Mouse (Mus musculus) spleen, embryonic (tissue): ENCODE data around the gene Mreg.

ENCODE experiments used
- CTCF ChIA-PET: fragments of 350-600 bp; sonication (Branson Sonifier 250); formaldehyde crosslinking; loops from one replicate; lab custom pipeline; 2022; lab: Charles Lee

Mreg gene

DNA sequence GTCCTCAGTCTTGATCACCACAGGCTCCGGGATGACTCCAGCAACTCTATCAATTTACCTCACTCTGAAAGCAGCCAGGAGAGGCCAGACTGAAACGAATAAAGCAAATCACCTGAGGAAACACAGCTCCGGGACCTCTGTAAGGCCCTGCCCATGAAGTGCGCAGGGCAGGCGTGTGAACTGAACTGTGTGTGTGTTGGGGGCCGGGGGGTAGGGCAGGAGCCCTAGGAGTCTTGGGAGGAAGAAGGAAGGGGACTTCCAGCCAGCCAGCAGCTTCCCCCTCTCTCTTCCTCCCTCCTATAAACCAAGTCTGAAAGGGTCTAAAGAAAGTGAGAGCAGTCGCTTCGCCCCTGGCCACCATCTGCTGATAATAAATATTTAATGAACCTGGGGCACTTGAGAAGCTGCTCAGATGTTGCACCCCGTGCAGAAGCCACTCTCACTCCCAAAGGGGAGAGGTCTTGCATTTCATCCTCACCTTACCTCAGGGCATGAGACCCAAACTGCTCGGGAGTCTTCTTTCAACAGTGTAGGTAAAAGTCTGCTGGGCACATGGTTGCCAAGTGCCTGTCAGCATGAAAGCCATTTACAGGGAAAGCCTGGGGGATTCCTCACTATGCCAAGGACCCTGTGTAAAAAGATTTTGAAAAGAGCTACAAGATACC, 13.8 kb downstream of the Mreg start:
- CTCF ChIA-PET: interaction anchor here (0.6 to 0.7 kb wide), 2 partner anchors 11 to 25 kb away, joined by 4 to 8 read pairs; no protein-coding TSS in a partner anchor

DNA sequence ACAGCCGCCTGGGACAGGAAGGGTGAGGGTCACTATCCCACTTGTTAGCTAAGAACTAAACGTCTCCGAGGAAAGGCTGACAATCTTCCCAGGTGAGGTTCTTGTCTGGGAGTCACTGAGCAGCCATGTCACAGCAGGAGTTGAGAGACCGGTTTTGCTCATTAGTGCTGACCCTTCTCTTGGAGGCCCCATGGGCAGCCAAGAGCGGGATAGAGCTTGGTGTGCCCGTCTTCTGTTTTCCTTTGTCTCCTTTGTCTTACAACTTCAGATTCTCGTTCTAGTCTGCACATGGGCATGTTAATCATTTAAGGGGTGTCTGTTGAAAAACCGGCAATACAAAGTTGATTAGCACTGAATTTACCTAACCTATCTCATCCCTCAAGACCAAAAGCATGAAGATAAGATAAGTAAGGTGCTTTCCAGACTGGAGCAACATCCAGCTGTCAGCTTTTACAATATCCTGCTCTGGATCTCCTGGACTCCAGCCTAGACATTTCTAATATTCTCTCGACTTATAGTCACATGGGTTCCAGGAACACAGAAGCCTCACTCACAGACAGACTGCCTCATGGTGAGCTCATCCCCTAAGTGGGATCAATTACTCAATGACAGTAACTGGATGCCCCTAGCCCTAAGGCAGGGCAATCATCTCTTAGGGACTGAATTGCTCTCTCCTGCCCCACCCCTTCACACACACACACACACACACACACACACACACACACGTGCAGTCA, 15.3 kb downstream of the Mreg start:
- CTCF ChIA-PET: no interaction called here

DNA sequence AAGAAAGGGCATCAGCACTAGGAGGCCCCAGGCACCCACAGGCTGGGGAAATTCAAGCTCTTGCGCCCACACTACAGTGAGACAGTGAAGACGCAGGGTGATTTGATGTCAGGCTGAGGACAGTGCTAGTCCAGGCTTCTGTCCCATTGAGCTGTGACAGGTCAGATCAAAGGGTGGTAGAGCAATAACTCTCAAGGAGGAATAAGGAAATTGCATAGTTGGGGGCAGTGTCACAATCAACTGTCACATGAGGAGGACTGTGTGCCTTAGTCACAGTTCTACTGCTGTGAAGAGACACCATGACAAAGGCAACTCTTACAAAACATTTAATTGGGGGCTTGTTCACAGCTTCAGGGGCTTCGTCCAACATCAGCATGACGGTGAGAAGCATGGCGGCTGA, 16.0 kb downstream of the Mreg start:
- CTCF ChIA-PET: no interaction called here

DNA sequence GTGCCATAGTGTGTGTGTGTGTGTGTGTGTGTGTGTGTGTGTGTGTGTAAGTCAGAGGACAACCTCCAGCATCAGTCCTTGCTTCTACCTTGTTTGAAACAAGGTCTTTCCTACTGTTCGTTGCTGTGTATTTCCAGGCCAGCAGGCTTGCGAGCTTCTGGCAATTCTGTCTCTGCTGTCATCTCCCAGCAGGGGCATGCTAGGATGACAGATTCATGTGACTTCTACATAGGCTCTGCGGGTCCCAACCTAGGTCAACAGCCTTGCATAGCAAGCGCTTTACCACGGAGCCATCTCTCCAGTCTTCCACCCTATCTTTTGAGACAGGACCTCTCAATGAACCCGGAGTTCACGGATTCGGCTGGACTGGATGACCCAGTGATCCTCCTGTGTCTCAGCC, 20.7 kb downstream of the Mreg start:
- CTCF ChIA-PET: no interaction called here

DNA sequence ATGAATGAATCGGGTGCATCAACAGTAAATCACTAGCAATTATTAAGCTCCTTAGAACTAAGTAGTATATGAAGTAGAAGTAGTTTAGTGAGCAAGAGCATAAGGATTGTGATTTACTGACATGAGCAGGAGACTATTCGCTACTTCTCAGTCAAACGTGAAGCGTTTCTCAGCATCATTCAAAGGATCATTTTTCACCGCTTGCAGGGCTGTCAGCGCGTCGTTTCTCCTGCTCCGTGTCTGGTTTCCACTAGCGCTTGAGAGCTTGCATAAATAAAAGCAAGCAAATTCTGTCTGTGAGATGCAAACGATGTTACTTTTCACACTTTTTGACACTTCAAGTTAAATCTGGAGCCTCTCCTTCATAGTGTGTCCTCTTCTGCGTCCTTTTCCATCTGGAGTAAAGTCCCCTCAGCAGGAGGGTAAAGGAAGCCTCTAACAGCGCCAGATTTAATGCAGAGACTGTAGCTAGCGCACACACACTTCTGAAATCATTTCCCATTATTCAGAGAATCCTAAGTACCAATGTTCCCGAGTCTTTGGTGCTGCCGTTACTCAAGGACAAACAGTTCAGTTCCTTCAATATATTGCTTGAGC, 23.9 kb downstream of the Mreg start:
- CTCF ChIA-PET: interaction anchor here (0.5 kb wide), 1 partner anchor 10 kb away, joined by 8 read pairs; no protein-coding TSS in a partner anchor

DNA sequence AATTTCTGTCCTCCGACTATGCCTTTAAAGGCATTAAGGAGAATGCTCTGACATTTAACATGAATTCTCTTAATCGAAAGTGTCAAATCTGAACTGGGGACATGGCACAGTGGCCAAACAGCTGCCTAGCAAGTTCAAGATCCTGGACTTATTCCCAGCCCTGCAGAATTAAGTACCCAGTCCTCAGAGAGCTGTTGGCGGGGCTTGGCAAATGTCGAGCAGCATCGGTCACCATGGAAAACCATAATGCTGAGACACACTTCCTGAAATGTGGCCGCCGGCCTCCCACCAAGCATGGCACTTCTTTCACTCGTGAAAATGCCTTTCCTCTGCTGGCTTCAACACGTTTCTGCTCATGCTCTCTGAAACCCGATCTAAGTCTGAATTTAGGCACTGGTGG, 24.6 kb downstream of the Mreg start:
- CTCF ChIA-PET: interaction anchor here (0.5 kb wide), 1 partner anchor 10 kb away, joined by 8 read pairs; no protein-coding TSS in a partner anchor

DNA sequence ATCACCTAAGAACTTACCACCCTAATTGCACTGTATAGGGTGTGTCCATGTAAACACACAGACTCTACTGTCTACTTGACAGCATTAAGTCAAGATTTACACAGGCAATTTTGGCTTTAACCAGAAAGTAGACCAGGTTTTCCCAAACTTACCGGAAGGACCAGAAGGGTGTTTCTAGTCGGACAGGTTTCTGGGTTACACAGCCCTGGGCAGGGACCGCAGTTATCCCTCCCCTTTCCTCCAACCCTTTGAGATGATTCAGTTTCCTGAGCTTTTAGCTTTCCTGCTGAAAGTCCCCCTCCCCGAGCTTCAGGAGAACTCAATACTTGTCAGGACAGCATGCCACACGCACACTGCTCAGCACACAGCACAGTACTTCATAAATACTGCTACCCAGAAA, 26.0 kb downstream of the Mreg start:
- CTCF ChIA-PET: no interaction called here

DNA sequence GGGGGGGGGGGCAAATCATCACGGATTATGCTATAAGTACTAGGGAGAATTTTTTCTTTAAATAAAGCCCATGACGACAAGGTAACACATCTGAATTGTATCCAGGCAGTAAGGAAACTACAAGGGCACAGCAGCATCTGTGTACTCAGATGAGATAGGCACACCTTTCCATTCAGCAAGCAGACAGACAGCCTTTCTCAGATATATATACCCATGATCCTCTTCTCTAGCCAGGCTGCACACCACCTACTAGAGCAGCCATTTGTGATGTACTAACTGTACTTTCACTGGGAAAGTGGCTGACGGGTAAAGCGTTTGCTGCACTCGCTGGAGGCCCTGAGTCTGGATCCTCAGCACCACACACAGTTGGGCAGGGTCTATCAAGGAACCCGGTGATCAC, 28.6 kb downstream of the Mreg start:
- CTCF ChIA-PET: no interaction called here

DNA sequence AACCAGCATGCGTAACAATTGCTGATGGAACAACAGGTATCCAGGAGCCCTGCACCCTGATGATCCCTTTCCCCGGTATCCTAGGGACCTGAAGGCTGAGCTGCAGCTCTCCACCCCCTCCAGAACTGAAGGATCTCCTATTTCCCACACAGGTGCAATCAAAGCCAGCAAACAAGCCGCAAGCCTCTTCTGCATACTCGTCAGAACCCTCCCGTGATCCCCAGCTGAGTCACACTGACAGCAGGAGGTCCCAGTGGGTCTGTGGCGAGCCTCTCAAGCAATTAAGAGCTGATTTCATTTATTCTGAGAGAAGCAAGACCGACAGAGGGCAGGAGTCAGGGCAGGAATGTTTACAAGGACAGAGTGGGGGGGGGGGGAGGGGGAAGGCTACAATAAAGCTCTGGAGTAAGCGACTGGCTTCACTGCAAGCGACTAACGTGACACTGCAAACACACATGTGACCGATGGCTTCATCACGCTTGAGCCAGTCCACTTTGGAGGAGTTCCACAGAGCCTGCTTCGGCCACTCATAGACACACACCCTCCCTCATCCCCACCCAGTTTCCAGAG, 29.1 kb downstream of the Mreg start:
- CTCF ChIA-PET: no interaction called here

DNA sequence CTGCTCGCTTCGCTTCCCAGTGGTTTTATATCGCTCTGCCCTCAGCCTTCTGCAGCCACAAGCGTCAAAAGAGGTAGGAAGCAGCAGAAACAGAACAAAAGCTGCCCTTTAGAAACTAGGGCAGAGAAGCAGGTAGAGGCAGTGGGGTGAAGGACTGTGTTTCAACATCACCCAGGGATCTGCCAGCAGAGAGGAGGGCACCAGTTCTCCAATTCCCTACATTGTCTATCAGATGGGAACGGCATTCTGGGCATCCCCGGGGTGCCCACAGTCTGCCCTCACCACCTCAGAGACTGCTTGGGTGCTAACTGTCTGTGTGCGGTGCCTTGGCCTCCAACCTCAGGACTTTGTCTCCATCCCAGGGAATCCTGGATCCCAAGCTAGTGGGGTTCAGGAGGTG, 32.2 kb downstream of the Mreg start:
- CTCF ChIA-PET: no interaction called here

DNA sequence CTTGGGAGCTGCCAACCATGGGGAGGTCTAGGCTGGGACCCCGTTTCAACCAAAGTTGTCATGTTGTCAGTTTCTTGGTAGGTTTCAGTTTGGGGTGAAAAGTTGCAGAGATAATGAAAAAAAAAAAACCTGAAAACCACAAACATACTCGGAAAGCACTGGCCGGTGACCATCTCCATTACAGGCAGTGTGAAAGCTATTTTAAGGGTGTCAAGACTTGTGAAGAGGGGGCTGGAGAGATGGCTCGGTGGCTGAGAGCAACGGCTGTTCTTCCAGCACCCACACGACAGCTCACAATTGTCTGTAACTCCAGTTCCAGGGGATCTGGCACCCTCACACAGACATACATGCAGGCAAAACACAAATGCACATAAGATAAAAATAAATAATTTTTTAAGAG, 35.9 kb downstream of the Mreg start:
- CTCF ChIA-PET: no interaction called here

DNA sequence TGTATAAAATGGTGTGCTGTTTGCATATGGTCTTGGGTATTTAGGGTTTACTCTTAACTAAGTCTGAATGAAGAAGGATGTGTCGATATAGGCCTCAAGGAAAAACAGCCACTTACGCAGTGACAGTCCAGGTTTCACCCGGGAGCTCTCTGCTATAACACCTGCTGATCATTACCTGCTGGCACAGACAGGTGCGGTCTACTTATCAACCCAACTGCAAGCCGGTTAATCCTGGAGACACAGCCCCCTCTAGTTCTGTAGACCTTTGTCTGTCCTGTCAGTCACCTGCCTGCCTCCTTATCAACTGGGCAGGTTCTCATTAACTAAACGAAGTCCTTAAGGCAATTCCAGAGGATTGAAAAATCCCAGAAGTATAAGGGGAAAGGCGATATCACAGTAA, 37.9 kb downstream of the Mreg start:
- CTCF ChIA-PET: no interaction called here

DNA sequence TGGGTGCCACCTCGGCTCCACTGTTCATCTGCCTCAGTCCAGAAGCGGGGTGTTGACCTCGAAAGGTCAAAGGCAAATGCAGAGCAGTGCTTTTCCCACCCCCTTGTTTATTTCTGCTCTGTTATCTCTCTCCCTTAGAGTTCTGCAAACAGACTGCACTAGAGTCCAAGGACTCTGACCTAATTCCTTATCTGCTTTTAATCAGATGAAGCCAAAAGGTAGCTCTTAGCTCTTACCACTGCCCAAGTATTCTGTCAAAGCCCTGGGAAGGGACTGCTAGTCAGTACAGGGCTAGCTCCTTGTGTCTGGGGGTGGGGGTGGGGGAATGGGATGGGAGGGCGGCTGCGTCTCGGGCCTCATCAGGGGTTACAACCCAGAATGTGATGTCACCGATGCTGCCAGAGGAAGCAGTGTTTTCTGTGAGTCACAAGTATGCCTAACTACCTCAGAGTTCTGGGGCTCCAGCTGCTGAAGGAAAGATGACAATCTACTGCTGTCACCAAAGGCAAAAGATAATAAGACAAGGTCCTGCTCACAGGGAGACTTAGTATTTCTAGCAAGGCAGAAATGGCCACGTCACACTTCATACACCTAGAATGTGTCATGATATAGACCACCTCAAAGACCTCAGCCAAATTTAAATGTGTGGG, 38.6 kb downstream of the Mreg start:
- CTCF ChIA-PET: interaction anchor here (0.6 kb wide), 1 partner anchor 25 kb away, joined by 4 read pairs; no protein-coding TSS in a partner anchor

DNA sequence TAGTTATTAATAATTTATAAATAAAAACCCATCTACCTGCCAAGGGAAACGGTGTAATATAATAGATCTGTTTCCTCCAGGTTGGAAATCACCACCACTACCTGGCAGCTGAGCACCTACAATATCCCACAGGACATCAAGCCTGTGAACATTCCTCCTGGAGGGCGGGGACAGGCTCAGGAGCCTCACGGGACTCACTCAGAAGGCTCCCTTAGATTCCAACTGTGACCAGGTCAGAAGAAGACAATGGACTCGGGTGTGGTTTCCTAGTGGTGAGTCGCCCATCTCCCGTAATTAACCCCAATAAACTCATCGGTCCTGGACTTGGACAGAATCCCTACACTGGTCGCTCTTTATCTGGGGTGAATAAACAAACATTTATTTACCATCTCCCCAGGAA, 39.3 kb downstream of the Mreg start:
- CTCF ChIA-PET: no interaction called here

DNA sequence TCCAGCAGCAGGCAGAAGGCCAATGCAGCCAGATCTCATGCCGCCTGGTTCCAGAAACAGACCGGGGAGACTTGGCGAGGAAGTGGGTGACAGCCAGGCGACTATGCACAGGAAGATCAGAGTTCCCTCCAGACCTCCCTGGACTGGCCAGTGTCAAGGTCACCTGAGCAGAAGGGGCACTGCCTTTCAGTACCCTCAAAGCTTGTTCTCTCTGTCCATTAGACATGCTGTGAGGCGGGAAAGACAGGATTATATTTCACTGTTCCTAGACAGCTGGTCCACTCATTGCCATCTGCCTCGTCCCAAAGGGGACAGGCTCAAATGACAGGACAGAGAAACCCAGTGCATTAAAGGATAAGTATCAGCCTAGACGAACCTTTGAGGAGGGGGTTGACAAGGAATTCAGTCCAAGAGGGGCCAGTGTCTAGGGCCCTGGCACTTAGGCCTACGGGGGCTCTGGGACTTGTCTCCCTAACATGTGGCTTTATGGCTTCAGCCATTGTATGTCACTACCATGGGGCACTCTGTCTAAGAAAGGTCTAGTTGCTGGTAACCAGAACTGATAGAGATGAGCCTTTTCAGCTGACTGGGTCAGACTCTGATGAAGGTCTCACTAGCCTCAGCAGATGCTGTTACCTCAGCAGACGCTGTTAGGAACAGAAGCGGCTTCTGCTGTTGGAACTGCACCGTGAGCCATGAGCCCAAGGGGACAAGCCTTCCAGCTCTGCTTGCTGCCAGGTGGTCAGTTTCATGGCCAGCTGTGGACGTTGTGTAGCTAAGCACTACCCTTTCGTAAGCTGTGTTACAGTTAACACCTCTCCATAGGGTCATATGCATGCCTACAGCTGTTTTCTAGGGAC, 40.9 kb downstream of the Mreg start:
- CTCF ChIA-PET: no interaction called here

DNA sequence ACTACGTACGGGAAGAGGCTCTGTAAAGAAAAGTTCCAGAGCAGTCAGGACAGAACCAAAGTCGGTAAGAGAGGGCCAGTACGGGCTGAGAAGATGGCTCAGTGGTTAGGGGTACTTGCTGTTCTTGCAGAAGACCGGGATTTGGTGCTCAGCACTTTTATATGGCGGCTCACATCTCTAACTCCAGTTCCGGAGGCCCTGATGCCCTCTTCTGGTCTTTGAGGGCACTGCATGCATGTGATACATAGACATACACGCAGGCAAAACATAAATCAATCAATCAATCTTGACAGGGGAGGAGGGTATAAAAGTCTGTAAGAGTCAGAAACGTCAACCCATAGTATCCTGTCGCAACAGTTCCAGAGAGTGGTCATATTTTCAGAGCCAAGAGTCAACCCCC, 45.1 kb downstream of the Mreg start:
- CTCF ChIA-PET: no interaction called here

DNA sequence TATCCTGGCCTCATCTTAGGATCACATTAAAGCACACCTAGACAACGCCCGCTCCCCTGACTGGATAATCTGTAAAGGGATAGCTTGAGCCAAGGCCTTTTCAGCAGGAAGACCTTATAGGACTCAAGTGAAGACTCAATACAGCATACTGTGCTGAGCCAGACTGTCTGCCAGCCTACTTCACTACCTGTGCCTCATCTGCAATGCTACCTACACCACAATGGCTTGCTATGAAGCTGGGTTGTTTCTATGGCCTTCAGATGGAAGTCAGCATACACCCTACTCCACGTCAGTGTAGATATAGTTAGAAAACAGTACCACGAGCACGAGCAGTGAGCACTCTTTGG, 45.7 kb downstream of the Mreg start:
- CTCF ChIA-PET: no interaction called here

DNA sequence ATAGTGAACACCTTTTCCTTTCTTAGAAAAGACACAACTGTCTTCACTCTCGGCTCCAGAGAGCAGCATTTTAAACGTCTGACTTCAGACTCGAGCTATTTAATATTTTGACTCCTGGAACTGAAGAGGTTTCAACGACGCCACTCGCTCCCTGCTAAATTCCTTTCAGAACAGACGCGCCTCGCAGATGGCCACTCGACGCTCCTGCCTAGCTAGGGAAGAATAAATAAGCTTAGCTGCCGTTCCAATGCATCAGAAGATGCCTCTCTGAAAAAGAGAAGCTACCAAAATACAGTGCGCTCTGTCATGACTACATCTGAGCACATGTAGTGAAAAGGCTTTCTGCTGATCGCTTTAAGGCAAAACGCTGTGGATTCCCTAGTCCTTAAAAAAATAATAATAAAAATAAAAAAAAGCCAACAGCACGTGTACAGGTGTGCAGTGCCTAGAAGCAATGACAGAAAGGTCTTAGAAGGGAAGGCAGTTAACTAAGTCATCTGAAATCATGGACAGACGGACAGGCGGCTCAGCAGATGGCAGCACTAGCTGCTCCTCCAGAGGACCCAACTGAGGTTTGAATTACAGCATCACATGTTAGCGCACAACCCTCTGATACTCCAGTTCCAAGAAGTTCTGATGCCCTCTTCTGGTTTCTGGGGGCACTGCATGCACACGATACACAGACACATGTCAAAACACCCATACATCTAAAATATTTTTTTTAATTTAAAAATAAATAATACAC, 46.2 kb downstream of the Mreg start:
- CTCF ChIA-PET: interaction anchor here (0.5 kb wide), 1 partner anchor 101 kb away, joined by 3 read pairs; no protein-coding TSS in a partner anchor

DNA sequence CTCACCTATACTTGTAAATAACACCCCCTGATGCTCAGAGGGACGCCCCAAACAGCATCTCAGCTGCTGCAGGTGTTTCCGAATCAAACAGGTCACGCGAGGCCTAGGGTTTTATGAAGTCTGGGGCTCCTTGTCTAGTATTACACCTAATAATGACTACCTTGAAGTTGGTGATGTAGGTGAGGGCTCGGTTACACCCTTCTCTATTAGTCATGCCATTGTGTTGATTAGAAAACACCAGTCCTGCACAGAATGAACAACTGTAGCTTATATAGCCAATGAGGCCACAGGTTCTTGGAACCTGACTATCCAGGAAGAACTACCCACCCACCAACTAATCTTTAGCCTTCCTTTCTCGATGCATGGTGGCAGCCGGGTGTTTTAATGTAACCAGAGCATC, 51.8 kb downstream of the Mreg start:
- CTCF ChIA-PET: interaction anchor here (0.7 kb wide), 1 partner anchor 352 kb away, joined by 4 read pairs; no protein-coding TSS in a partner anchor

DNA sequence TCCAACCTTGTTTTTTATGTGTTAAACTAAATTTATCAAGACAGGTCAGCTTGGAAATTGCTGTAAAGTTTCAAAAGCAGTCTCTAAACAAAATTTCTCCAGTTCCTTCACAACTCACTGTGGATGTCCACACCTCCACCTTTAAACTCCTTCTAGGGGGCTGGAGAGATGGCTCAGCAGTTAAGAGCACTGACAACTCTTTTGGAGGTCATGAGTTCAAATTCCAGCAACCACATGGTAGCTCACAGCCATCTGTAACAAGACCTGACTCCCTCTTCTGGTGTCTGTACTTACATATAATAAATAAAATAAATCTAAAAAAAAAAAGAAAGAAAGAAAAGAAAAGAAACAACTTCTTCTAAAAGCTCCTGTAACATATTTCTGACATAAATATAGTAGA, 67.1 kb downstream of the Mreg start:
- CTCF ChIA-PET: no interaction called here
